Mouse (Mus musculus) forebrain, embryonic 14.5 days (tissue): ENCODE results near the gene Gm20388. TPM values are rescaled to one million over a fixed set of nuclear protein-coding genes. Genes with fewer than 3 reads are reported as not detected.

ENCODE experiments used
- ATAC-seq: fragments of 200-750 bp; cut with Nextera tagmentation; 2 replicates; pipeline ENCODE4 v1.8.0; 2017; ENCODE audit warnings: mild to moderate bottlenecking, moderate library complexity
- DNase-seq: peaks from one replicate; pipeline ENCODE4 v3.0.0-alpha.2; 2015; ENCODE audit warnings: low spot score
- H3K27ac ChIP-seq: fragments of 300-500 bp; sonication (generic); 2 replicates; pipeline ENCODE4 v1.5.1; 2014; ENCODE audit warnings: low read depth, mild to moderate bottlenecking, control low read depth, low read length, moderate library complexity
- H3K27me3 ChIP-seq: fragments of 300-500 bp; sonication (generic); replicated peaks from 2 replicates; pipeline ENCODE4 v1.6.1; 2014; ENCODE audit warnings: low read length, control low read depth, mixed read lengths; ENCODE audit not compliant: control insufficient read depth, insufficient read depth
- H3K36me3 ChIP-seq: fragments of 300-500 bp; sonication (generic); 2 replicates; pipeline ENCODE4 v1.6.1; 2014; ENCODE audit warnings: low read length, control low read depth; ENCODE audit not compliant: control insufficient read depth, insufficient read depth
- H3K4me1 ChIP-seq: fragments of 300-500 bp; sonication (generic); 2 replicates; pipeline ENCODE4 v1.6.1; 2014; ENCODE audit warnings: antibody characterized with exemption, low read length, control low read depth; ENCODE audit not compliant: control insufficient read depth, insufficient read depth
- H3K4me2 ChIP-seq: fragments of 300-500 bp; sonication (generic); 2 replicates; pipeline ENCODE4 v1.6.1; 2014; ENCODE audit warnings: mild to moderate bottlenecking, control low read depth, low read length
- H3K4me3 ChIP-seq: fragments of 300-500 bp; sonication (generic); 2 replicates; pipeline ENCODE4 v1.5.1; 2014; ENCODE audit warnings: low read depth, low read length, control low read depth
- H3K9ac ChIP-seq: fragments of 300-500 bp; sonication (generic); 2 replicates; pipeline ENCODE4 v1.6.1; 2014; ENCODE audit warnings: mild to moderate bottlenecking, low read length, control low read depth, moderate library complexity
- H3K9me3 ChIP-seq: fragments of 300-500 bp; sonication (generic); replicated peaks from 2 replicates; pipeline ENCODE4 v1.6.1; 2016; ENCODE audit warnings: low read length, control low read depth, mixed read lengths; ENCODE audit not compliant: control insufficient read depth
- WGBS: fragments of 180-500 bp; shearing (Covaris S2); extraction: QIAGEN DNeasy Blood & Tissue Kit; methylation state at CpG from one replicate; pipeline ENCODE4 v1.1.7; 2014; 5-methylcytosine and 5-hydroxymethylcytosine counted together
- polyA plus RNA-seq: library from polyadenylated mRNA; unstranded; fragments of >200 nt; fragmentation: Nextera tagmentation; extraction: Ambion mirVana; gene quantifications from 2 replicates; pipeline ENCODE4 v1.2.1, GENCODE M21; 2014

Gm20388 gene
- polyA plus RNA-seq, 1 experiment from 2014 or later: 7.4 TPM

DNA sequence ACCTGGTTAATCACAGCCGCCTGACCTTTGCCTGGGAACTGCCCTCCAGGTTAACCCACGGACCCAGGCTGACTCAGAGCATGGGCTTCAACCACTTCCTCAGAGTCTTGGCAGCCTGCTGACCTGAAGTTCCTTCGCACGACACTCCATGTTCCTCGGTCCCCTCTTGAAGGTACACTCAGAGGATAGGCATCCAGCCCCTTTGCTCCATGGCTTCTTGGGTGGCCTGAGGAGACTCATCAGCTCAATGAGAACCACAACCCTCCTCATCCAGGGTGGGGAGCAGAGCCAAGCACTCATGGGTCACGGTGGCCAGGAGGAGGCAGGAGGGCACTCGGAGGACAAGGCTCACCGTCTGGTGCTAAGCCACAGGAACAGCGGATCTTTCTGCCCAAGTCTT is 1015.6 kb downstream of the Gm20388 start:
- Histone ChIP-seq H3K36me3 (no peaks in the 10 kb centered on the region), H3K4me3 (no peak overlapping the region), H3K27ac (no peak overlapping the region), H3K27me3 (no peaks in the 10 kb centered on the region), H3K4me1 (no peaks in the 10 kb centered on the region), H3K9ac (no peak overlapping the region), H3K9me3 (no peaks in the 10 kb centered on the region), H3K4me2 (no peak overlapping the region)
- DNase-seq: no peak
- 95% methylated on average over 9 of the region's 9 CpGs for WGBS
- ATAC-seq: no peak

DNA sequence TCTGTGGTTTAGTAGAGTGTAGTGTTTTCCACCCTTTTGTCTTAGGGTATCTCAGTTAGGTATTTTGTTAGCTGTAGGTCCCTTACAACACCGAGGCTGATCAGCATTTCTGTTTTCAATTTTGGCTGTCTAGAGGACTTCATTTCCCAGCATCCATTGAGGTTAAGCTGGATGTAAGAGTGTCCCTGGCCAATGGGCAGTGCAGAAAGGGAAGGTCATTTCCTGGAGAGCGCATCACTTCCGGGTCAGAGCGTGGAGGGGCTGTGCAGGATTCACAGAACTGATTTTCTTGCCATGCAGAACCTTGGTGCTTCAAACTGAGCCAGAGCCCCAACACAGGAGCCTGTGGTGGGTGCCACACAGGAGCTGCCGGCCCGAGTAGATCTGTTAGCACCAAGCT is 1017.4 kb downstream of the Gm20388 start:
- Histone ChIP-seq H3K4me3 (no peak overlapping the region), H3K4me1 (no peaks in the 10 kb centered on the region), H3K36me3 (no peaks in the 10 kb centered on the region), H3K9ac (no peak overlapping the region), H3K27me3 (no peaks in the 10 kb centered on the region), H3K27ac (no peak overlapping the region), H3K4me2 (no peak overlapping the region), H3K9me3 (no peaks in the 10 kb centered on the region)
- WGBS: 86% methylated on average over 6 of the region's 6 CpGs
- DNase-seq (peak; percentile 9), ATAC-seq (no peak)

DNA sequence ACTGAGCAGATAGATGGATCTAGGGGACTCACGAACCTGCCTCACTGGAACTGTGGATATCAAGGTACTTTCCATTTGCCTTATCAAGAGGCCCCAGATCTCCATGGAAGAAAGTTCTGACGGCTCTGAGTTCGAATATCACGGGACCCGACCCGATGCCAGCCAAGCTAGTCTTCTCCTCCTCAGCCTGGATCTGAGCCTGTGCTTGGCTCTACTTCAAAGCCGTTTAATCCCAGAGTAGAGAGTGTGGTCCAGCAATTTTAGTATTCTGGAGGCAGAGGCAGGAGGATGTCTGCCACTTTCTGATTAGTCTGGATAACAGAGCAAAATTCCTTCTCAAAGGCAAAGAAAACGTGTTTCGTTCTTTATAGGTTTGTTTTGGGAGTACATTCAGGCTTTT is 1024.0 kb downstream of the Gm20388 start:
- DNase-seq (no peak), ATAC-seq (no peak)
- H3K9me3 ChIP-seq: no peaks in the 10 kb centered on the region
- H3K9ac ChIP-seq: no peak overlapping the region
- H3K36me3 ChIP-seq: no peaks in the 10 kb centered on the region
- H3K27me3 ChIP-seq: no peaks in the 10 kb centered on the region; the same call in 1 of the 2 replicates
- no peak overlapping the region for H3K4me3 ChIP-seq
- no peak overlapping the region for H3K27ac ChIP-seq
- H3K4me2 ChIP-seq: no peak overlapping the region
- WGBS: 87% methylated on average over 9 of the region's 9 CpGs
- H3K4me1 ChIP-seq: no peaks in the 10 kb centered on the region

DNA sequence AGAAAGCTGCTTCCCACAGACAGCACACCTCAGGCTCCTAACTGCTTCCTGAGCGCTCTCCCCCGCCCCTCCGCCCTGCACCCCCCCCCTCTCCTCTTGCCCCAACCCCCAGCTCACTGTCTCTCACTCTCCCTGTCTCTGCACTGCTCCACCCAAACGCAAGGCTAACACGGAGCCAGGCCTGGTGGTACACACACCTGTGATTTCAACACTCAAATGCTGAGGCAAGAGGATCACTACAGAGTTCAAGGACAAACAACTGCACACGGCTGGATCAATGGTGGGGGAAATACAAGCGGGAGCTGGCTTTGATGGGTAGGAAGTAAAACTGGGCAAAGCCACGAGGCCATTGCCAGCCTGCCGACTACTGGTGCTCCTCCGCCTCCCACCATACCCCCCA is 1026.0 kb downstream of the Gm20388 start:
- 64% methylated on average over 9 of the region's 10 CpGs for WGBS
- DNase-seq (no peak), ATAC-seq (no peak)
- H3K27me3 ChIP-seq: no peaks in the 10 kb centered on the region; the same call in 1 of the 2 replicates
- no peak overlapping the region for H3K27ac ChIP-seq
- H3K9me3 ChIP-seq: no peaks in the 10 kb centered on the region
- H3K4me1 ChIP-seq: no peaks in the 10 kb centered on the region
- no peak overlapping the region for H3K4me3 ChIP-seq
- H3K9ac ChIP-seq: no peak overlapping the region
- H3K4me2 ChIP-seq: no peak overlapping the region
- no peaks in the 10 kb centered on the region for H3K36me3 ChIP-seq

DNA sequence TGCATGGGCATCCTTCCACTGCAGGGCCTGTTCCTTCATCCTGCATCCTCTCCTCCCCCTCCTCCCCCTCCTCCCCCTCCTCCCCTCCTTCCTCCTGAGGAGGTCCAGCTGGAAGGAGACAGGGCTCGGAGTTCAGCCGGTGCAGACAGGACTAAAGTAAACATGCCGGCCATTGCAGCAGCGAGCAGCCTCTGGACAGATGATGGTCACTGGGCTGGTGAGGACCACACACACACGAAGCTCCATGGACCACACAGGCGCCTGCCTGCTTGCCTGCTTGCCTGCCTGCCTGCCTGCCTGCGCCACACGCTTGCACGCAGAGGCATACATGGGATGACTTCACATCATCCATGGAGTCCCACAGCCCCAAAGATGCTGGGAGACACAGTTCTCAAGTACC is 1026.8 kb downstream of the Gm20388 start:
- no peaks in the 10 kb centered on the region for H3K9me3 ChIP-seq
- H3K27me3 ChIP-seq: no peaks in the 10 kb centered on the region; the same call in 1 of the 2 replicates
- WGBS: 63% methylated on average over 8 of the region's 9 CpGs
- H3K4me2 ChIP-seq: no peak overlapping the region
- H3K36me3 ChIP-seq: no peaks in the 10 kb centered on the region
- ATAC-seq: no peak
- H3K9ac ChIP-seq: no peak overlapping the region
- no peaks in the 10 kb centered on the region for H3K4me1 ChIP-seq
- no peak overlapping the region for H3K4me3 ChIP-seq
- no peak overlapping the region for H3K27ac ChIP-seq
- DNase-seq: no peak

DNA sequence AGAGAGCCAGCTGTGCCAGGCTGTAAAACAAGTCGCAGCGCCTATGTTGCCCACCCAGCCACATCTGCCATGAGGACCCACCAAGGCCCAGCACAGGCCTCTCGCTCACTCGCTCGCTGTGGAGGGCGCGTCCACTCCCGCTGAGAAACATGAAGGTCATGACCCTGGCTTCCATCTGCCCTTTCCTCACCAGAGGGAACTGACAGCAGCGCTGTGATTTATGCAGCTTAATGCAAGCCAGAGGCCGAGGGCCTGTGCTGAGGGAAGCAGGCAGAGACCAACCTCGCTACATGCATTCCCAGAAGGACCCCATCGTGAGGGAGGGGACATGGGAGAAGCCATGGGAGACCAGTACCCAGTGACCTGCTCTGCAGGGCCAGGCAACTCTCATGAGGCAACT is 1029.6 kb downstream of the Gm20388 start:
- no peak for DNase-seq

DNA sequence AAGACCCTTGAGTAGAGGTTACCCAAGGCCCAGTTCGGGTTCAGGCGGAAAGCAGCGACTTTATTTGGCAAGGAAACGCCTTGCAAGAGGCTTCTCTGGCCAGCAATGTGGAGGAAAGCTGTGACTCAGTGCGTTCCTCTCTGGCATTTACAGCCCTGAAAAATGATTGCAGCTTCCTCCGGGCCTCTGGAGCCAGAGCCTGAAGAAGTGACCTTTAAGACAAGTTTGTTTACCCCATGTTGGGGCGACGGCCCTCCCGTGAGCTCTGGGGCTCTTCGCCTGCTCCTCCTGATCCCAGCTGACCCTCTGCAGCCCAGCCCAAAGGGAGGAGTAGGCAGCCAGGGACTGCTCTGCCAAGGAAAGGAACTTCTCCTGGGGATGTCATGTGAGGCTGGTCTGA is 1036.6 kb downstream of the Gm20388 start:
- no peak overlapping the region for H3K4me3 ChIP-seq
- DNase-seq: no peak
- no peaks in the 10 kb centered on the region for H3K4me1 ChIP-seq
- no peaks in the 10 kb centered on the region for H3K9me3 ChIP-seq
- H3K27me3 ChIP-seq: no peaks in the 10 kb centered on the region
- H3K27ac ChIP-seq: no peak overlapping the region
- H3K9ac ChIP-seq: no peak overlapping the region
- no peak for ATAC-seq
- 77% methylated on average over 10 of the region's 10 CpGs for WGBS
- H3K4me2 ChIP-seq: no peak overlapping the region
- no peaks in the 10 kb centered on the region for H3K36me3 ChIP-seq

More for the DNA sequence above, 1029.6 kb downstream of the Gm20388 start:
- Histone ChIP-seq H3K27ac (no peak overlapping the region), H3K9ac (no peak overlapping the region), H3K4me1 (no peaks in the 10 kb centered on the region), H3K27me3 (no peaks in the 10 kb centered on the region; the same call in 1 of the 2 replicates), H3K4me2 (no peak overlapping the region), H3K36me3 (no peaks in the 10 kb centered on the region), H3K4me3 (no peak overlapping the region), H3K9me3 (no peaks in the 10 kb centered on the region)
- WGBS: 78% methylated on average over 12 of the region's 12 CpGs
- no peak for ATAC-seq

DNA sequence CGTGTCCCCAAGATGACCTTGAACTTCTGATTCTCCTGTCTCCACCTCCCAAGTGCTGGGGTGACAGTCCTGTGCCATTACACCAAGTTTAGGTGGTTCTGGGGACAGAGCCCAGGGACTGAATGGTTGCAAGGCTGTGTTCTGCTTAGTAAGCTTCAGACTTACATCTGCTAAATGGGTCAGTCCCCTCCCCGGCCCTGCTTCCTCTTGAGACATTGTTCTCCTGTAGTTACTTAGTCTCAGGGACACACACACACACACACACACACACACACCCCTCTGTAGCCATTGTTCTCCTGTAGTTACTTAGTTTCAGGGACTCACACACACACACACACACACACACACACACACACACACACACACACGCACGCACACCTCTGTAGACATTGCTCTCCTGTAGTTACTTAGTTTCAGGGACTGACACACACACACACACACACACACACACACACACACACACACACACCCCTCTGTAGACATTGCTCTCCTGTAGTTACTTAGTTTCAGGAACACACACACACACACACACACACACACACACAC is 1037.5 kb downstream of the Gm20388 start:
- Histone ChIP-seq H3K27me3 (no peaks in the 10 kb centered on the region), H3K4me1 (no peaks in the 10 kb centered on the region), H3K9me3 (no peaks in the 10 kb centered on the region), H3K4me2 (no peak overlapping the region), H3K36me3 (no peaks in the 10 kb centered on the region), H3K9ac (no peak overlapping the region), H3K27ac (no peak overlapping the region), H3K4me3 (no peak overlapping the region)
- WGBS: 90% methylated on average over 4 of the region's 4 CpGs
- no peak for DNase-seq
- no peak for ATAC-seq

DNA sequence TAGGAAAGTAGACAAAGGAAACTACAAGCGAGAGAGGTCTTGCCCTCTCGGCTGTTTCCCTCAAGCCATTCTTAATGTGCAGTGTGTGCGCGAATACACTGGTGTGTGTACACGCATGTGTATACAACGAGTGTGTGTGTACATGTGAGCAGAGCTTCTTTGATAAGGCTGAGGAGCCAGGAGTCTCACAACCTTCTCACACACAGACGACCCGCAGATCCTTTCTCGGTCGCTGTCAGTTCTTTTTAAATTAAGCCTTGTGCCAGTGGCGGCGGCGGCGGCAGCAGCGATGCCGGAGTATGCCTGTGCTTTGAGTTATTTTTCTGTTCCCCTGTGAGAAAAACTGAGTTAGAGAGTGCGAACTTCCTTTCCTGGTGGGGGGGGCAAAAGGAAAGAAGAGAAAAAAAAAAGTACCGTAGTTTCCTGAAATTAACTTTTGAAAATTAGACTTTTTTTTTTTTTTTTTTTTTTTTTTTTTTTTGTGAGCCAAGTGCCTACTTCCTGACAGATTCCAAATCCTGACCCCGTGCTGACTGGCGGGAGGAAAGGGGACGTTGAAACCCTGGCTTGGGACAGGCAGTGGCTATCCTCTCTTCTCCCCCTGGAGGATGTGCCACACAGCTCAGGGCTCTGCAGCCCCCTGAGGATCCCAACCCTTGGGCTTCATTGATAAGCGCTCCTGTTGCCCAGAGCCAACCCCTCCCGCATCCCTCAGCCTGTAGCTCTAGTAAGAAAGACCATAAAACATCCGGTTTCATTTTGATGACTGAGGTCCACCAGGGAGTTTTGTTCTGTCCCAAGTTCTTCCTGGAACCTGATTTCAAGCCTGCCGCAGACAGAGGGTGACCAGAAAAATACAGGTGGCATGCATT is 1038.2 kb downstream of the Gm20388 start:
- no peak overlapping the region for H3K27ac ChIP-seq
- no peak overlapping the region for H3K4me2 ChIP-seq
- DNase-seq (no peak), ATAC-seq (no peak)
- H3K4me1 ChIP-seq: no peaks in the 10 kb centered on the region
- WGBS: 59% methylated on average over 25 of the region's 25 CpGs
- H3K27me3 ChIP-seq: no peaks in the 10 kb centered on the region
- no peak overlapping the region for H3K9ac ChIP-seq
- no peak overlapping the region for H3K4me3 ChIP-seq
- H3K36me3 ChIP-seq: no peaks in the 10 kb centered on the region
- no peaks in the 10 kb centered on the region for H3K9me3 ChIP-seq
